Mouse (Mus musculus): ENCODE data around the gene Lor. TPM values are rescaled to one million over a fixed set of nuclear protein-coding genes. Genes with fewer than 3 reads are reported as not detected.
A peak's percentile ranks its signal among the peaks of the same experiment; 100 is the strongest.

Lor gene
- 1.1 and 1.5 TPM in 2 replicates for polyA plus RNA-seq (2015; fragmentation: Nextera tagmentation; extraction: Ambion mirVana)

DNA sequence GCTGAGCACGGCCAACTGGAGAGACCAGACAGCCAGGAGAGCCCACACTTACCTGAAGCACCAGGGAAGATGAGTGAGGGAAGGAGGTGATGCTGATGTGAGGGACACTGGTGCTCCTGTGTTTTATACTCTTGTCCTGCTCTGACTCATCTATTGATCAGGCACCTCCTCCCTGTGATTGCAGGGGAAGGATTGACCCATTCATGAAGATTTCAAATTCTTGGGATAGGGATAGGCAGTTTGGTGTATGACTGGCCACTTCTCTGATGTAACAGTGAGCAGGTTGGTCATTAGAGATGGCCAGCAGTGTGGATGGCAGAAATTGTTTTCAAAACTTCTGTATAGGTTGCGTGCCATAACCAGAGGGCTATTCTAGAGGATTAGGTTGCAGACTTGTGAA, at the start of gene Lor:
Gene Lor, minus strand, starts transcription at position 101 of the 400 bp plus-strand sequence.
- Histone ChIP-seq H3K4me3 (ENCODE audit: low read depth, low read length) (peak within 1 kb of the TSS; percentile 76), H3K36me3 (ENCODE audit: control insufficient read depth, insufficient read depth) (no peaks in the 10 kb centered on the region), H3K4me2 (replicated peaks; ENCODE audit: low read depth) (peak within 1 kb of the TSS; percentile 99), H3K27ac (ENCODE audit: low read depth, low read length) (no peak within 1 kb of the TSS), H3K9ac (ENCODE audit: low read depth, low read length) (no peak within 1 kb of the TSS), H3K27me3 (replicated peaks; ENCODE audit: control insufficient read depth, insufficient read depth, low read length) (peaks cover 23% of the 10 kb centered on the region; the same call in 1 of the 2 replicates), H3K9me3 (ENCODE audit: control insufficient read depth) (no peaks in the 10 kb centered on the region), H3K4me1 (replicated peaks; ENCODE audit: control insufficient read depth, insufficient read depth, low read length) (no peaks in the 10 kb centered on the region)
- no peak for ATAC-seq
- no peak for TF ChIP-seq CTCF (IDR thresholded peaks at IDR 0.05; ENCODE audit: low read depth)
- 83% methylated on average over 2 of the region's 2 CpGs for WGBS

DNA sequence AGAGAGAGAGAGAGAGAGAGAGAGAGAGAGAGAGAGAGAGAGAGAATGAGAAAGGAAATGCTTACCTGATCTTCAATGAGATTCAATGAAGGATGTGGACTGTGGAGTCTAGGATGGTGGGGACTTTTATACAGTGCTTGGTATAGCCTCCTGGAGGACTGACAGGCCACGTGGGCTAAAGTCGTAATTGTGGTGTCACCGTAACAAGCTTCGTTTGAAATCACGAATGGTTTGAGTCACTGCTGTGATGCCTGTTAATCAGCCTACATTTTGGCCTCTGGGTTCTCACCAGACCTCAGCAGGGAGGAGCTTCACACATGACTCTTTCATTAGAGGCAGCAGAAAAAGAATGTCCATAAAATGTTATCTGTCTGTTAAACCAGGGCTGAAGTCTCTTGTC, 40.9 kb upstream of the Lor start, which contains the start of gene Prr9:
Gene Prr9, minus strand, starts transcription at position 101 of the 400 bp plus-strand sequence.
- H3K4me2 ChIP-seq (replicated peaks; ENCODE audit: low read depth) = no peak within 1 kb of the TSS
- H3K9me3 ChIP-seq (ENCODE audit: control insufficient read depth) = no peaks in the 10 kb centered on the region
- no peak within 1 kb of the TSS for H3K9ac ChIP-seq (ENCODE audit: low read depth, low read length)
- H3K27me3 ChIP-seq (replicated peaks; ENCODE audit: control insufficient read depth, insufficient read depth, low read length) = no peaks in the 10 kb centered on the region
- TF ChIP-seq CTCF (IDR thresholded peaks at IDR 0.05; ENCODE audit: low read depth) = no peak
- no peaks in the 10 kb centered on the region for H3K36me3 ChIP-seq (ENCODE audit: control insufficient read depth, insufficient read depth)
- no peak within 1 kb of the TSS for H3K27ac ChIP-seq (ENCODE audit: low read depth, low read length)
- no peak within 1 kb of the TSS for H3K4me3 ChIP-seq (ENCODE audit: low read depth, low read length)
- no peak for ATAC-seq
- WGBS = 77% methylated on average over 5 of the region's 5 CpGs
- H3K4me1 ChIP-seq (replicated peaks; ENCODE audit: control insufficient read depth, insufficient read depth, low read length) = no peaks in the 10 kb centered on the region

DNA sequence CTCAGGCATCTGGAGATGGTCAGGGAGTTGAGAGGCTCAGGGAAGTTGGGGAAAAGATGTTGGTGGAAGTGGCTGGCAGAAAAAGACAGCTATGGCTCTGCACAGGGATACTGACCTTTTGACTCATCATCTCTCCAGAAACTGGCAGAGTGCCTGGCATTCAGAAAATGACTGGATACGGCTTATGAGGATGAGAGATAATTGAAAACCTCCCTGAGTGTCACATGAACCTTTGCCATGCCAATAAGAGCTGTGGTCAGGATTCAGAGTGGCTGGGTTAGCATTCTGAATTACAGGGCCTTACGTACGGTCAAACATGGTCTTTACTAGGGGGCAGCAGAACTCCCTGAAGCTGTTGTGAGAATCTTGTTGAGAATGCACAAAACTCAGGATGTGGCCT, 38.0 kb upstream of the Lor start:
- Histone ChIP-seq H3K36me3 (ENCODE audit: control insufficient read depth, insufficient read depth) (no peaks in the 10 kb centered on the region), H3K4me2 (replicated peaks; ENCODE audit: low read depth) (no peak overlapping the region), H3K9ac (ENCODE audit: low read depth, low read length) (no peak overlapping the region), H3K27me3 (replicated peaks; ENCODE audit: control insufficient read depth, insufficient read depth, low read length) (no peaks in the 10 kb centered on the region), H3K4me3 (ENCODE audit: low read depth, low read length) (no peak overlapping the region), H3K4me1 (replicated peaks; ENCODE audit: control insufficient read depth, insufficient read depth, low read length) (no peaks in the 10 kb centered on the region), H3K27ac (ENCODE audit: low read depth, low read length) (no peak overlapping the region), H3K9me3 (ENCODE audit: control insufficient read depth) (no peaks in the 10 kb centered on the region)
- ATAC-seq = no peak
- WGBS = 76% methylated on average over 3 of the region's 3 CpGs
- TF ChIP-seq CTCF (IDR thresholded peaks at IDR 0.05; ENCODE audit: low read depth) = no peak

DNA sequence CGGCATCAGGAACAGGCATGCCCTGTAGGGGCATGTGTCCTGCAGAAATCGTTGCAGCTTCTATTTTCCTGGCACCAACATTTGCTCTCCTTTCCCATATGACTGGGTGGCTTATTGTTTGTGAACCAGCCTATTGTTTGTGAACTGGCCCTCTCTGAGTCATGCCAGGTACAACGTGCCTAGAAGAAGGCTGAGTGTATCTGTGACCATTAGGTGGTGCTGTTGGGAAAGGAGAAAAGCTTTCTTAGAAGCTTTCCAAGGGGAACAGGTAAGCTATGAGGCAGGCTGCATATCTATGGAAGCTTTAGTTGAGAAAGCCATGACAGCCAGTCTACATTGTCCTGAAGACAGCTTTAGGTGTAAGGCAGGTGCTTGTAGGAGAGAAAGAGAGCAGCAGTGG, 35.0 kb upstream of the Lor start:
- Histone ChIP-seq H3K4me1 (replicated peaks; ENCODE audit: control insufficient read depth, insufficient read depth, low read length) (no peaks in the 10 kb centered on the region), H3K9me3 (ENCODE audit: control insufficient read depth) (no peaks in the 10 kb centered on the region), H3K4me2 (replicated peaks; ENCODE audit: low read depth) (no peak overlapping the region), H3K36me3 (ENCODE audit: control insufficient read depth, insufficient read depth) (no peaks in the 10 kb centered on the region), H3K9ac (ENCODE audit: low read depth, low read length) (no peak overlapping the region), H3K27ac (ENCODE audit: low read depth, low read length) (no peak overlapping the region), H3K27me3 (replicated peaks; ENCODE audit: control insufficient read depth, insufficient read depth, low read length) (no peaks in the 10 kb centered on the region), H3K4me3 (ENCODE audit: low read depth, low read length) (no peak overlapping the region)
- 0 out of 2 replicates have a peak, but pooled peaks have one; percentile 22 for ATAC-seq
- TF ChIP-seq CTCF (IDR thresholded peaks at IDR 0.05; ENCODE audit: low read depth) = peak; percentile 73
- 31% methylated on average over 3 of the region's 3 CpGs for WGBS

- H3K9me3 ChIP-seq (ENCODE audit: control insufficient read depth) = no peaks in the 10 kb centered on the region
- no peaks in the 10 kb centered on the region for H3K36me3 ChIP-seq (ENCODE audit: control insufficient read depth, insufficient read depth)
- no peaks in the 10 kb centered on the region for H3K4me1 ChIP-seq (replicated peaks; ENCODE audit: control insufficient read depth, insufficient read depth, low read length)
- H3K4me3 ChIP-seq (ENCODE audit: low read depth, low read length) = no peak overlapping the region
- no peak for ATAC-seq
- no peak for TF ChIP-seq CTCF (IDR thresholded peaks at IDR 0.05; ENCODE audit: low read depth)
- no peak overlapping the region for H3K4me2 ChIP-seq (replicated peaks; ENCODE audit: low read depth)
- no peak overlapping the region for H3K27ac ChIP-seq (ENCODE audit: low read depth, low read length)
- no peaks in the 10 kb centered on the region for H3K27me3 ChIP-seq (replicated peaks; ENCODE audit: control insufficient read depth, insufficient read depth, low read length)
- no peak overlapping the region for H3K9ac ChIP-seq (ENCODE audit: low read depth, low read length)
Measured at GRCm38 (mm10) chr3:92111526-92111925, 28.6 kb upstream of the Lor start.

DNA sequence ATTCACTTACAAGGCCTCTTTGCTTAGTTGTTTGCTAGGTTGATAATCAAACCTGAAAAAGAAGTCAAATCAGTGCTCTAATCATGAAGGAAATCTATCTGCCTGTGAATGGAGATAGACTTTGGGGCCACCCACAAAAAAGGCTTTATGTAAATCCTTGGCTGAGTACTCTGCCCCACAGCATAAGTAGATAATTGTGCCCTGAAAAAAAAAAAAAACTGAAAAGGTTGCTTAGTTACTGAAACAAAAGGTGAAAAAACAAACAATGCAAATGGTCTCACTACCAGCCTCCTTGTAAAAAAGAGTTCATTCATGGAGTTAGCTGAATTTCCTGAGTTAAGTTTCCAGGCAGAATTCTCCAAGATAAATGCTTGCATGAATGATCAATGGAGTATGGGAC, 27.8 kb upstream of the Lor start:
- no peaks in the 10 kb centered on the region for H3K9me3 ChIP-seq (ENCODE audit: control insufficient read depth)

GRCm38 (mm10) chr3:92106582-92106981, 23.6 kb upstream of the Lor start:
- Histone ChIP-seq H3K27ac (ENCODE audit: low read depth, low read length) (no peak overlapping the region), H3K4me1 (replicated peaks; ENCODE audit: control insufficient read depth, insufficient read depth, low read length) (no peaks in the 10 kb centered on the region), H3K9ac (ENCODE audit: low read depth, low read length) (no peak overlapping the region), H3K4me3 (ENCODE audit: low read depth, low read length) (no peak overlapping the region), H3K27me3 (replicated peaks; ENCODE audit: control insufficient read depth, insufficient read depth, low read length) (no peaks in the 10 kb centered on the region), H3K9me3 (ENCODE audit: control insufficient read depth) (no peaks in the 10 kb centered on the region), H3K36me3 (ENCODE audit: control insufficient read depth, insufficient read depth) (no peaks in the 10 kb centered on the region), H3K4me2 (replicated peaks; ENCODE audit: low read depth) (no peak overlapping the region)
- ATAC-seq = no peak
- peak; percentile 78 for TF ChIP-seq CTCF (IDR thresholded peaks at IDR 0.05; ENCODE audit: low read depth)
- WGBS = 8% methylated on average over 6 of the region's 6 CpGs

More for the DNA sequence above, 27.8 kb upstream of the Lor start:
- no peaks in the 10 kb centered on the region for H3K27me3 ChIP-seq (replicated peaks; ENCODE audit: control insufficient read depth, insufficient read depth, low read length)
- no peaks in the 10 kb centered on the region for H3K36me3 ChIP-seq (ENCODE audit: control insufficient read depth, insufficient read depth)
- no peak overlapping the region for H3K4me2 ChIP-seq (replicated peaks; ENCODE audit: low read depth)
- no peak for TF ChIP-seq CTCF (IDR thresholded peaks at IDR 0.05; ENCODE audit: low read depth)
- H3K9ac ChIP-seq (ENCODE audit: low read depth, low read length) = no peak overlapping the region
- no peaks in the 10 kb centered on the region for H3K4me1 ChIP-seq (replicated peaks; ENCODE audit: control insufficient read depth, insufficient read depth, low read length)
- H3K27ac ChIP-seq (ENCODE audit: low read depth, low read length) = no peak overlapping the region
- no peak for ATAC-seq
- H3K4me3 ChIP-seq (ENCODE audit: low read depth, low read length) = no peak overlapping the region

Data from intestine, postnatal 0 days (tissue).